In genomic region chr10:61977392-61978096, GRCm38 (mm10) we compare ENCODE assay signal across 10 mouse cellular contexts. TPM values are rescaled to one million over a fixed set of nuclear protein-coding genes. Genes with fewer than 3 reads are reported as not detected.
A peak's percentile ranks its signal among the peaks of the same experiment; 100 is the strongest.
DNase-seq lines count a peak whose midpoint lies in the region; ATAC-seq lines count a peak whose summit lies in the region.
"Had no signal": no experiment of that assay in that cellular context is flagged by ENCODE, and none has a peak within 500 bp of the region (broad histone marks: within the 10 kb centered on the region; RNA-seq: fewer than 3 reads in every experiment).

No protein-coding gene starts in this region.

- H3K27ac ChIP-seq in heart, embryonic 11.5 days (ENCODE audit: low read depth, low read length): no peak overlapping the region
- H3K27ac ChIP-seq in brown adipose tissue, adult 24 weeks (replicated peaks; ENCODE audit: low read depth, low read length): no peak overlapping the region
- no peak overlapping the region for H3K27ac ChIP-seq in hindbrain, embryonic 11.5 days (ENCODE audit: low read depth, low read length)

- peak overlapping the region; percentile 77 for H3K9ac ChIP-seq in heart, embryonic 11.5 days (ENCODE audit: low read depth, low read length)
- peak overlapping the region; percentile 29; the same call in 1 of the 2 replicates for H3K9ac ChIP-seq in hindbrain, embryonic 11.5 days (ENCODE audit: low read depth, low read length)

- H3K4me1 ChIP-seq in heart, embryonic 11.5 days (ENCODE audit: control insufficient read depth, insufficient read depth, low read length): peaks cover 29% of the 10 kb centered on the region
- H3K4me1 ChIP-seq in brown adipose tissue, adult 24 weeks (ENCODE audit: control insufficient read depth, insufficient read depth, insufficient read length, low read length): no peaks in the 10 kb centered on the region
- peaks cover 6% of the 10 kb centered on the region; the same call in 1 of the 2 replicates for H3K4me1 ChIP-seq in hindbrain, embryonic 11.5 days (replicated peaks; ENCODE audit: control insufficient read depth, insufficient read depth, low read length)

- H3K4me3 ChIP-seq in heart, embryonic 11.5 days (ENCODE audit: low read depth, low read length): peak overlapping the region; percentile 59
- H3K4me3 ChIP-seq in brown adipose tissue, adult 24 weeks (ENCODE audit: insufficient read depth, low read depth, low read length): peak overlapping the region; percentile 53
- peak overlapping the region; percentile 25 for H3K4me3 ChIP-seq in hindbrain, embryonic 11.5 days (ENCODE audit: low read depth, low read length)

- H3K4me2 ChIP-seq in heart, embryonic 11.5 days: peak overlapping the region; percentile 96
- peak overlapping the region; percentile 87 for H3K4me2 ChIP-seq in hindbrain, embryonic 11.5 days (replicated peaks; ENCODE audit: low read depth, low read length)

- no peaks in the 10 kb centered on the region for H3K36me3 ChIP-seq in heart, embryonic 11.5 days (ENCODE audit: control insufficient read depth, insufficient read depth, low read length)
- no peaks in the 10 kb centered on the region for H3K36me3 ChIP-seq in hindbrain, embryonic 11.5 days (ENCODE audit: control insufficient read depth, insufficient read depth, low read length)

- WGBS in heart, embryonic 11.5 days (ENCODE audit: insufficient replicate concordance): 2% methylated on average over 18 of the region's 18 CpGs
- WGBS in hindbrain, embryonic 11.5 days: 5% methylated on average over 18 of the region's 18 CpGs

- no peak for DNase-seq in heart, postnatal 25 days (ENCODE audit: low spot score)
- peak; percentile 12 for DNase-seq in hindbrain, embryonic 11.5 days (ENCODE audit: low spot score)
- no peak for DNase-seq in spleen, adult 12 weeks (ENCODE audit: low spot score)
- no peak for DNase-seq in thymus, postnatal 4 days
- no peak for DNase-seq in cerebellum, adult 9-10 months
- DNase-seq: cerebellum, adult 11 months had no signal

- intact Hi-C loops in heart, postnatal 25 days (cut with DNase I): loop anchor here (5.0 kb wide), 1 partner anchor 135 kb away; no protein-coding TSS in a partner anchor

- no peak for ATAC-seq in heart, embryonic 11.5 days (replicated peaks; ENCODE audit: insufficient number of reproducible peaks, low FRiP score, low TSS enrichment)
- no peak for ATAC-seq in hindbrain, embryonic 11.5 days (ENCODE audit: low FRiP score)
- ATAC-seq in megakaryocyte-erythroid progenitor cell, adult 5-6 weeks (replicated peaks; ENCODE audit: low FRiP score, low TSS enrichment, poor library complexity, severe bottlenecking): 0 out of 2 replicates have a peak, but pooled peaks have one; percentile 1

- peaks cover 16% of the 10 kb centered on the region for H3K27me3 ChIP-seq in heart, embryonic 11.5 days (ENCODE audit: control insufficient read depth, insufficient read depth, low read length)
- peaks cover 52% of the 10 kb centered on the region for H3K27me3 ChIP-seq in hindbrain, embryonic 11.5 days (ENCODE audit: control insufficient read depth, insufficient read depth, low read length)

- no peaks in the 10 kb centered on the region for H3K9me3 ChIP-seq in heart, embryonic 11.5 days (replicated peaks; ENCODE audit: control insufficient read depth, low read length)
- H3K9me3 ChIP-seq in hindbrain, embryonic 11.5 days (ENCODE audit: control insufficient read depth, low read length): no peaks in the 10 kb centered on the region

RNA-seq across cellular contexts. Expression of gene Col13a1, which starts 1.4 kb away (rescaled TPM):
- polyA plus RNA-seq in heart, embryonic 11.5 days (2014; fragmentation: Nextera tagmentation; extraction: Ambion mirVana): 9.4 and 12.9 TPM in 2 replicates
- under 1 TPM; 0.78 to 0.86 TPM for total RNA-seq in heart, postnatal 25 days (2021)
- 2.7 and 3.3 TPM in 2 replicates for polyA plus RNA-seq in brown adipose tissue, adult 24 weeks (2012; ENCODE audit: insufficient read depth, insufficient read length, missing spikeins)
- 1.5 and 1.9 TPM in 2 replicates for polyA plus RNA-seq in hindbrain, embryonic 11.5 days (2014; fragmentation: Nextera tagmentation; extraction: Ambion mirVana)
- total RNA-seq in megakaryocyte-erythroid progenitor cell, adult 5-6 weeks (2014; fragmentation: Nextera tagmentation): not detected in 2 replicates
- total RNA-seq in megakaryocyte-erythroid progenitor cell, adult 5-6 weeks (2017): not detected in 2 replicates
- total RNA-seq: CH12.LX had no signal
